ENCODE assay signal across 8 mouse cellular contexts in genomic region chr1:135728631-135729366, GRCm38 (mm10). TPM values are rescaled to one million over a fixed set of nuclear protein-coding genes. Genes with fewer than 3 reads are reported as not detected.
DNase-seq lines count a peak whose midpoint lies in the region; ATAC-seq and TF ChIP-seq lines count a peak whose summit lies in the region.

No protein-coding gene starts in this region.

- H3K9me3 ChIP-seq in embryonic facial prominence, embryonic 15.5 days (replicated peaks) = no peaks in the 10 kb centered on the region
- no peaks in the 10 kb centered on the region for H3K9me3 ChIP-seq in heart, embryonic 10.5 days
- H3K9me3 ChIP-seq in kidney, embryonic 14.5 days (ENCODE audit: control insufficient read depth, low read length) = no peaks in the 10 kb centered on the region

- peaks cover 8% of the 10 kb centered on the region for H3K36me3 ChIP-seq in C2C12 (ENCODE audit: control insufficient read depth, insufficient read depth)
- H3K36me3 ChIP-seq in embryonic facial prominence, embryonic 15.5 days = no peaks in the 10 kb centered on the region
- peaks cover 4% of the 10 kb centered on the region; the same call in 1 of the 2 replicates for H3K36me3 ChIP-seq in heart, embryonic 10.5 days
- H3K36me3 ChIP-seq in kidney, embryonic 14.5 days (ENCODE audit: control insufficient read depth, insufficient read depth, low read length) = no peaks in the 10 kb centered on the region
- H3K36me3 ChIP-seq in liver, adult 2 months (ENCODE audit: control insufficient read depth, insufficient read depth, low read length) = no peaks in the 10 kb centered on the region

- peaks cover 43% of the 10 kb centered on the region for H3K79me2 ChIP-seq in C2C12 (ENCODE audit: control insufficient read depth, insufficient read depth)
- no peaks in the 10 kb centered on the region for H3K79me2 ChIP-seq in liver, adult 2 months (ENCODE audit: control insufficient read depth, insufficient read depth, low read length)

- 0 out of 2 replicates have a peak, but pooled peaks have one; percentile 17 for TF ChIP-seq POLR2A in bone marrow macrophage, adult 2 months (IDR thresholded peaks at IDR 0.05; ENCODE audit: borderline replicate concordance, low read depth, low read length)
- TF ChIP-seq POLR2A in liver, adult 2 months (IDR thresholded peaks at IDR 0.05; ENCODE audit: extremely low read depth, insufficient read depth, low read length) = peak; percentile 66; the same call in 1 of the 2 replicates

- DNase-seq in heart, embryonic 10.5 days (ENCODE audit: low spot score) = peak; percentile 96
- DNase-seq in liver, adult 2 months (ENCODE audit: extremely low read depth, low read depth, low spot score) = peak; percentile 31
- peak; percentile 86 to 90 for DNase-seq in spleen, postnatal 36 days (ENCODE audit: low spot score in 2 of 2)

- ATAC-seq in embryonic facial prominence, embryonic 15.5 days (ENCODE audit: insufficient number of reproducible peaks, low FRiP score, low TSS enrichment, low read depth) = peak; percentile 74
- peak; percentile 87 for ATAC-seq in kidney, embryonic 14.5 days (ENCODE audit: low FRiP score, low TSS enrichment)
- ATAC-seq in monocyte, adult 5-6 weeks (replicated peaks; ENCODE audit: insufficient number of reproducible peaks, low FRiP score, low TSS enrichment, poor library complexity, severe bottlenecking) = peak; percentile 94

- H3ac ChIP-seq in C2C12 (ENCODE audit: control insufficient read depth, insufficient read length, low read depth) = peak overlapping the region; percentile 83

- WGBS in embryonic facial prominence, embryonic 15.5 days = under 1% methylated on average over 35 of the region's 35 CpGs
- WGBS in heart, embryonic 10.5 days = 1% methylated on average over 35 of the region's 35 CpGs
- under 1% methylated on average over 35 of the region's 35 CpGs for WGBS in kidney, embryonic 14.5 days
- 4% methylated on average over 35 of the region's 35 CpGs for WGBS in liver, adult 2 months

- peaks cover 34% of the 10 kb centered on the region for H3K4me1 ChIP-seq in bone marrow macrophage, adult 2 months (ENCODE audit: control insufficient read depth, insufficient read depth, low read length)
- peaks cover 54% of the 10 kb centered on the region for H3K4me1 ChIP-seq in embryonic facial prominence, embryonic 15.5 days
- H3K4me1 ChIP-seq in heart, embryonic 10.5 days = peaks cover 61% of the 10 kb centered on the region
- H3K4me1 ChIP-seq in kidney, embryonic 14.5 days (ENCODE audit: control insufficient read depth, insufficient read depth, low read length) = peaks cover 48% of the 10 kb centered on the region
- peaks cover 5% of the 10 kb centered on the region; the same call in 1 of the 2 replicates for H3K4me1 ChIP-seq in liver, adult 2 months (ENCODE audit: control insufficient read depth, insufficient read depth, low read length)

- H3K4me2 ChIP-seq in embryonic facial prominence, embryonic 15.5 days (replicated peaks) = peak overlapping the region; percentile 66
- H3K4me2 ChIP-seq in kidney, embryonic 14.5 days (replicated peaks; ENCODE audit: low read depth, low read length) = peak overlapping the region; percentile 90

- peak overlapping the region; percentile 57 for H3K4me3 ChIP-seq in C2C12 (ENCODE audit: insufficient read depth, poor library complexity, severe bottlenecking)
- peak overlapping the region; percentile 69 for H3K4me3 ChIP-seq in bone marrow macrophage, adult 2 months (ENCODE audit: insufficient read depth, low read length)
- peak overlapping the region; percentile 66 for H3K4me3 ChIP-seq in embryonic facial prominence, embryonic 15.5 days (replicated peaks)
- peak overlapping the region; percentile 82 for H3K4me3 ChIP-seq in heart, embryonic 10.5 days
- peak overlapping the region; percentile 64 for H3K4me3 ChIP-seq in kidney, embryonic 14.5 days (ENCODE audit: low read length)
- H3K4me3 ChIP-seq in liver, adult 2 months (ENCODE audit: insufficient read depth, low read depth, low read length) = peak overlapping the region; percentile 79

- H3K9ac ChIP-seq in embryonic facial prominence, embryonic 15.5 days = peak overlapping the region; percentile 76
- peak overlapping the region; percentile 83 for H3K9ac ChIP-seq in kidney, embryonic 14.5 days (ENCODE audit: low read depth, low read length)
- peak overlapping the region; percentile 81 for H3K9ac ChIP-seq in liver, adult 2 months (ENCODE audit: low read depth, low read length)

- peak overlapping the region; percentile 56 for H3K27ac ChIP-seq in bone marrow macrophage, adult 2 months (ENCODE audit: insufficient read depth, low read depth, low read length)
- peak overlapping the region; percentile 97 for H3K27ac ChIP-seq in embryonic facial prominence, embryonic 15.5 days (replicated peaks)
- H3K27ac ChIP-seq in heart, embryonic 10.5 days = peak overlapping the region; percentile 90
- peak overlapping the region; percentile 68; the same call in 1 of the 2 replicates for H3K27ac ChIP-seq in kidney, embryonic 14.5 days (ENCODE audit: low read depth, low read length)
- peak overlapping the region; percentile 75 for H3K27ac ChIP-seq in liver, adult 2 months (replicated peaks; ENCODE audit: insufficient read depth, low read depth, low read length)

- H3K79me3 ChIP-seq in C2C12 (ENCODE audit: low read depth) = peaks cover 20% of the 10 kb centered on the region

- no peaks in the 10 kb centered on the region for H3K27me3 ChIP-seq in C2C12 (ENCODE audit: control insufficient read depth, insufficient read depth, insufficient read length)
- no peaks in the 10 kb centered on the region for H3K27me3 ChIP-seq in embryonic facial prominence, embryonic 15.5 days
- H3K27me3 ChIP-seq in heart, embryonic 10.5 days (ENCODE audit: insufficient read depth, poor library complexity, severe bottlenecking) = no peaks in the 10 kb centered on the region
- H3K27me3 ChIP-seq in kidney, embryonic 14.5 days (ENCODE audit: control insufficient read depth, insufficient read depth, low read length) = no peaks in the 10 kb centered on the region
- H3K27me3 ChIP-seq in liver, adult 2 months (ENCODE audit: control insufficient read depth, insufficient read depth, low read length) = no peaks in the 10 kb centered on the region

- no peak for TF ChIP-seq CTCF in C2C12 (IDR thresholded peaks at IDR 0.05; ENCODE audit: control insufficient read depth, insufficient read depth, insufficient read length)
- no peak for TF ChIP-seq CTCF in bone marrow macrophage, adult 2 months (IDR thresholded peaks at IDR 0.05; ENCODE audit: low read depth, low read length)
- no peak for TF ChIP-seq CTCF in liver, adult 2 months (IDR thresholded peaks at IDR 0.05; ENCODE audit: low read depth, low read length)

TF ChIP-seq in C2C12, 6 proteins besides CTCF, POLR2A, EP300 and RAD21:
- TF ChIP-seq USF1 (IDR thresholded peaks at IDR 0.05; ENCODE audit: low read depth) (no peak), MAX (IDR thresholded peaks at IDR 0.05) (peak; percentile 55)

RNA-seq across cellular contexts. Expression of gene Csrp1, which starts 8.9 kb away (rescaled TPM):
- 427 TPM for polyA plus RNA-seq in C2C12 (2012; fragmentation: generic; extraction: Trizol)
- 70.9 and 80.8 TPM in 2 replicates for polyA plus RNA-seq in bone marrow macrophage, adult 2 months (2012; ENCODE audit: insufficient read depth, insufficient read length, missing spikeins)
- polyA plus RNA-seq in embryonic facial prominence, embryonic 15.5 days (2015; fragmentation: Nextera tagmentation; extraction: Ambion mirVana) = 118 and 128 TPM in 2 replicates
- polyA plus RNA-seq in heart, embryonic 10.5 days (2016; fragmentation: Nextera tagmentation; extraction: Ambion mirVana) = 202 and 238 TPM in 2 replicates
- 109 and 114 TPM in 2 replicates for polyA plus RNA-seq in kidney, embryonic 14.5 days (2014; fragmentation: Nextera tagmentation; extraction: Ambion mirVana)
- total RNA-seq in liver, adult 2 months (2014; rRNA removed) = 11.9 and 12.2 TPM in 2 replicates
- 12.1 and 13.7 TPM in 2 replicates for polyA plus RNA-seq in liver, adult 2 months (2012; rRNA removed)
- 25.1 to 38.6 TPM (median 32.4 TPM) in 3 replicates for total RNA-seq in monocyte, adult 5-6 weeks (2017)

RNA-seq across cellular contexts. Expression of gene Phlda3, which starts 37.1 kb away (rescaled TPM):
- polyA plus RNA-seq in C2C12 (2012; fragmentation: generic; extraction: Trizol) = 318 TPM
- 8.0 and 8.5 TPM in 2 replicates for polyA plus RNA-seq in bone marrow macrophage, adult 2 months (2012; ENCODE audit: insufficient read depth, insufficient read length, missing spikeins)
- polyA plus RNA-seq in embryonic facial prominence, embryonic 15.5 days (2015; fragmentation: Nextera tagmentation; extraction: Ambion mirVana) = 113 and 119 TPM in 2 replicates
- polyA plus RNA-seq in heart, embryonic 10.5 days (2016; fragmentation: Nextera tagmentation; extraction: Ambion mirVana) = 63.2 and 65.3 TPM in 2 replicates
- polyA plus RNA-seq in kidney, embryonic 14.5 days (2014; fragmentation: Nextera tagmentation; extraction: Ambion mirVana) = 85.6 and 102 TPM in 2 replicates
- 1.7 and 1.9 TPM in 2 replicates for total RNA-seq in liver, adult 2 months (2014; rRNA removed)
- 0.62 and 1.8 TPM in 2 replicates for polyA plus RNA-seq in liver, adult 2 months (2012; rRNA removed)
- total RNA-seq in monocyte, adult 5-6 weeks (2017) = 0.39 to 7.4 TPM (median 1.4 TPM) in 3 replicates

RNA-seq across cellular contexts. Expression of gene Tnni1, which starts 50.4 kb away (rescaled TPM):
- 44.6 TPM for polyA plus RNA-seq in C2C12 (2012; fragmentation: generic; extraction: Trizol)
- polyA plus RNA-seq in bone marrow macrophage, adult 2 months (2012; ENCODE audit: insufficient read depth, insufficient read length, missing spikeins) = not detected in 2 replicates
- polyA plus RNA-seq in embryonic facial prominence, embryonic 15.5 days (2015; fragmentation: Nextera tagmentation; extraction: Ambion mirVana) = 297 and 410 TPM in 2 replicates
- polyA plus RNA-seq in heart, embryonic 10.5 days (2016; fragmentation: Nextera tagmentation; extraction: Ambion mirVana) = 2,290 and 3,821 TPM in 2 replicates
- 18.3 and 20.3 TPM in 2 replicates for polyA plus RNA-seq in kidney, embryonic 14.5 days (2014; fragmentation: Nextera tagmentation; extraction: Ambion mirVana)
- 0.46 TPM in 1 of 2 replicates, not detected in the other for total RNA-seq in liver, adult 2 months (2014; rRNA removed)
- 0.14 TPM in 1 of 2 replicates, not detected in the other for polyA plus RNA-seq in liver, adult 2 months (2012; rRNA removed)
- total RNA-seq in monocyte, adult 5-6 weeks (2017) = 0.97 to 3.4 TPM in 2 of 3 replicates, not detected in the other

Comparison
In these comparisons a context has a peak if more than half of its experiments do, and no peak if none do; other contexts are left out.
1. Peak in every context shown above with its lines: DNase-seq, ATAC-seq, H3K4me3 ChIP-seq and H3K27ac ChIP-seq.
2. DNase-seq: peak in every context shown above with its lines; median percentile 96 in heart, embryonic 10.5 days; 88 in spleen, postnatal 36 days; 31 in liver, adult 2 months.
3. RNA of gene Tnni1, which starts 50.4 kb away (polyA plus RNA-seq): 2,290 to 3,821 TPM in heart, embryonic 10.5 days, 297 to 410 TPM in embryonic facial prominence, embryonic 15.5 days, 44.6 TPM in C2C12 (single experiment) and 18.3 to 20.3 TPM in kidney, embryonic 14.5 days; not detected in bone marrow macrophage, adult 2 months and 0.14 TPM in liver, adult 2 months; every median in the first group is over 10 times any median in the second.